Mouse (Mus musculus) retina, adult 2 months (tissue): Measurements from ENCODE around the gene Arhgdia.
"Not testable (repeated sequence)": the region's sequence is repeated elsewhere in the genome, so short reads cannot be mapped to it uniquely, and the experiment has no call there.

Source experiments
- DNase-seq: peaks from one replicate; pipeline ENCODE4 v3.0.0-alpha.2; 2012; ENCODE audit warnings: low read depth, low spot score

Arhgdia gene

GRCm38 (mm10) chr11:120578694-120579243 lies 2.7 kb downstream of the Arhgdia start:
- DNase-seq, result no peak

GRCm38 (mm10) chr11:120578024-120578693 lies 3.3 kb downstream of the Arhgdia start:
- no peak for DNase-seq

GRCm38 (mm10) chr11:120577211-120578023 lies 4.0 kb downstream of the Arhgdia start:
- no peak for DNase-seq

GRCm38 (mm10) chr11:120576365-120576981 lies 5.0 kb downstream of the Arhgdia start:
- no peak for DNase-seq

GRCm38 (mm10) chr11:120575940-120576339 lies 5.5 kb downstream of the Arhgdia start:
- DNase-seq, result no peak

GRCm38 (mm10) chr11:120575046-120575445 lies 6.4 kb downstream of the Arhgdia start:
- no peak for DNase-seq

- DNase-seq, result no peak
Observed at GRCm38 (mm10) chr11:120574278-120574600, 7.2 kb downstream of the Arhgdia start.

GRCm38 (mm10) chr11:120573585-120574277 lies 7.7 kb downstream of the Arhgdia start:
- no peak for DNase-seq

- peak; percentile 97 for DNase-seq
Observed at GRCm38 (mm10) chr11:120572752-120573584, 8.5 kb downstream of the Arhgdia start, which contains the start of gene P4hb. P4hb (minus strand) TSS chr11:120573253.

GRCm38 (mm10) chr11:120572417-120572751 lies 9.0 kb downstream of the Arhgdia start:
- DNase-seq, result no peak

- no peak for DNase-seq
Observed at GRCm38 (mm10) chr11:120571754-120572416, 9.5 kb downstream of the Arhgdia start.

GRCm38 (mm10) chr11:120571122-120571521 lies 10.3 kb downstream of the Arhgdia start:
- DNase-seq, result no peak

GRCm38 (mm10) chr11:120568324-120568723 lies 13.1 kb downstream of the Arhgdia start:
- no peak for DNase-seq

GRCm38 (mm10) chr11:120565114-120565513 lies 16.3 kb downstream of the Arhgdia start:
- DNase-seq, result no peak

GRCm38 (mm10) chr11:120562949-120563348 lies 18.5 kb downstream of the Arhgdia start:
- no peak for DNase-seq

- DNase-seq, result no peak
Observed at GRCm38 (mm10) chr11:120560952-120561728, 20.3 kb downstream of the Arhgdia start.

- DNase-seq, result not testable (repeated sequence)
Observed at GRCm38 (mm10) chr11:120558843-120559242, 22.6 kb downstream of the Arhgdia start.

GRCm38 (mm10) chr11:120555260-120555659 lies 26.2 kb downstream of the Arhgdia start:
- DNase-seq, result no peak

GRCm38 (mm10) chr11:120554834-120555233 lies 26.6 kb downstream of the Arhgdia start:
- no peak for DNase-seq

GRCm38 (mm10) chr11:120552736-120553135 lies 28.7 kb downstream of the Arhgdia start:
- no peak for DNase-seq
